Mouse (Mus musculus) left cerebral cortex, adult 6 months (tissue): Measurements from ENCODE around the gene 5730596B20Rik. TPM values are rescaled to one million over a fixed set of nuclear protein-coding genes. Genes with fewer than 3 reads are reported as not detected.

ENCODE experiments used
- long read RNA-seq, 2 experiments: library from polyadenylated mRNA; unstranded; transcript quantifications; one replicate each; pipeline ENCODE4 v2.0.0; 2019 to 2020
- polyA plus RNA-seq: library from polyadenylated mRNA; unstranded; fragments of <200 nt; fragmentation: Nextera tagmentation; gene quantifications from 2 replicates; pipeline ENCODE4 v1.2.3, GENCODE M21; 2021

Gene 5730596B20Rik
- not detected in 2 replicates for polyA plus RNA-seq
- long read RNA-seq, experiment 1, result 0 reads
- long read RNA-seq, experiment 2, result 0 reads

DNA sequence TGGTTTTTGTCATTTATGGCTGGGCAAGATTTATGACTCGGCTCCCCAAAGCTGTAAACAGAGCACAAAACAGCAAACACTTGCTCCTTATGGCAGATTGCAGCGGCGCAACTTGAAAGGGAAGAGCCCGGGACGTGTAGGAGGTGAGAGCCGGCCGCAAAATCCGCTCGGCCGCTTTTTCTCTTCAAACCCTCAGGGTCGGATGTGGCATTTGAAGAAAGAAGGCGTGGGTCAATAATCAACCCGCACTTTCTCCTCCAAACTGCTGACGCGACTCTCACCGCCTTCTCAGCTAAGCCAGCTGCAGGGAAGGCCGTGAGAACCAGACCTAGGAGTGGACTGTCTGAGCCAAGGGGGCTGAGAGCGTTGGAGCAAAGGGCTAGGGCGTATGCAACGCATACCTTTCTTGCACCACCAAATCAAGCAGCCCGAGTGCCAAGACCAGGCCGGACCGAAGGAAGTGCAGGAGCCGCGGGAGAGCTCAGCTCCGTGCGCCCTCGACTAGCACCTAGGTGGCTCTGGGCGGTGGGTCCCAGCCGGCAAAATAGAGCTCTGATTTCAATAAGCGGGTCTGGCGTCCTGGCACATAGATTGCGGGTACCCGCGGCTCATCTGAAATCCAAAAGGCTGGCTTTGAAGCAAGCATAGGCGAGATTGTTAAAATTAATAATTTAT lies at the start of gene 5730596B20Rik:
5730596B20Rik (plus strand) TSS at position 438 of the 675 bp plus-strand sequence.

GRCm38 (mm10) chr6:52158276-52159051 lies 18.8 kb upstream of the 5730596B20Rik start, which contains the start of gene Hoxa1:
Gene Hoxa1 (minus strand): TSS chr6:52158317.

GRCm38 (mm10) chr6:52164626-52165440 lies 12.5 kb upstream of the 5730596B20Rik start, which contains the start of gene Hoxa2:
Gene Hoxa2 (minus strand): TSS chr6:52164831.

GRCm38 (mm10) chr6:52190906-52191810 lies 13.9 kb downstream of the 5730596B20Rik start, which contains the start of gene Hoxa4:
Gene Hoxa4 (minus strand): TSS chr6:52191753.

DNA sequence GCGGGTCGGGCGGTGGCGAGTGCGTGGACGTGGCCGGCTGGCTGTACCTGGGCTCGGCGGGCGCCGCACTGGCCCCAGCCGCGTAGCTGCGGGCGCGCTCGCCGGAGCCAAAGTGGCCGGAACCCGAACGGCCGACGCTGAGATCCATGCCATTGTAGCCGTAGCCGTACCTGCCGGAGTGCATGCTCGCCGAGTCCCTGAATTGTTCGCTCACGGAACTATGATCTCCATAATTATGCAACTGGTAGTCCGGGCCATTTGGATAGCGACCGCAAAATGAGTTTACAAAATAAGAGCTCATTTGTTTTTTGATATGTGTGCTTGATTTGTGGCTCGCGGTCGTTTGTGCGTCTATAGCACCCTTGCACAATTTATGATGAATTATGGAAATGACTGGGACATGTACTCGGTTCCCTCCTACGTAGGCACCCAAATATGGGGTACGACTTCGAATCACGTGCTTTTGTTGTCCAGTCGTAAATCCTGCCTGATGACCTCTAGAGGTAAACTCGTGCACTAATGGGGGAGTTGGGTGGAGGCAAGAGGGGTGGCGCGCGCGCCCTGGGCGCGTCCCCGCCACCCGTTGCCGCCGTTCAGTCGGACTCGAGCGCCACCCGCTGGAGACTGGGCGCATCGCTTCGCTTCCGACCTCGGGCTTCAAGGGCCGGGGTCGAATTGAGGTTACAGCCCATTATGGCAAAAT lies 26.9 kb downstream of the 5730596B20Rik start, which contains the start of gene Hoxa5:
Hoxa5 (minus strand) TSS at position 538 of the 703 bp plus-strand sequence.

GRCm38 (mm10) chr6:52208072-52208867 lies 31.0 kb downstream of the 5730596B20Rik start, which contains the start of gene Hoxa6:
Gene Hoxa6 (minus strand): TSS chr6:52208722.

GRCm38 (mm10) chr6:52213119-52213986 lies 36.1 kb downstream of the 5730596B20Rik start, which contains the start of the genes Hoxa3 and Gm28308:
Gene Hoxa3 (minus strand): TSS chr6:52213336.
Gene Gm28308 (minus strand): TSS chr6:52213339.

GRCm38 (mm10) chr6:52221337-52221992 lies 44.2 kb downstream of the 5730596B20Rik start, which contains the start of gene Hoxa7:
Gene Hoxa7 (minus strand): TSS chr6:52221854.

Other genes starting within 250 kb of the 5730596B20Rik start
- gene Skap2, start 164.9 kb upstream of the 5730596B20Rik start, polyA plus RNA-seq, result 11.4 and 14.0 TPM in 2 replicates
- not detected in 2 replicates for gene Hoxa1, start 19.2 kb upstream of the 5730596B20Rik start, polyA plus RNA-seq
- gene Hoxa2, start 12.7 kb upstream of the 5730596B20Rik start, polyA plus RNA-seq, result not detected in 2 replicates
- not detected in 2 replicates for gene Hoxa4, start 14.3 kb downstream of the 5730596B20Rik start, polyA plus RNA-seq
- gene Hoxa5, start 27.1 kb downstream of the 5730596B20Rik start, polyA plus RNA-seq, result not detected in 2 replicates
- not detected in 2 replicates for gene Hoxa6, start 31.2 kb downstream of the 5730596B20Rik start, polyA plus RNA-seq
- gene Hoxa3, start 35.8 kb downstream of the 5730596B20Rik start, polyA plus RNA-seq, result not detected in 2 replicates
- gene Gm28308, start 35.8 kb downstream of the 5730596B20Rik start, polyA plus RNA-seq, result not detected in 2 replicates
- gene Hoxa7, start 44.4 kb downstream of the 5730596B20Rik start, polyA plus RNA-seq, result not detected in 2 replicates
- gene Hoxa9, start 53.6 kb downstream of the 5730596B20Rik start, polyA plus RNA-seq, result not detected in 2 replicates
- not detected in 2 replicates for gene Hoxa10, start 63.4 kb downstream of the 5730596B20Rik start, polyA plus RNA-seq
- gene Hoxa11, start 68.3 kb downstream of the 5730596B20Rik start, polyA plus RNA-seq, result not detected in 2 replicates
- not detected in 2 replicates for gene Hoxa13, start 83.4 kb downstream of the 5730596B20Rik start, polyA plus RNA-seq
- not detected in 2 replicates for gene Evx1, start 136.0 kb downstream of the 5730596B20Rik start, polyA plus RNA-seq